Mouse (Mus musculus) kidney, adult 9 months (tissue): Measurements from ENCODE around the gene Olfr1386.
"Not testable (repeated sequence)": the region's sequence is repeated elsewhere in the genome, so short reads cannot be mapped to it uniquely, and the experiment has no call there.

ENCODE experiments used
- DNase-seq: peaks from one replicate; pipeline ENCODE4 v3.0.0; 2022

Olfr1386 gene

GRCm38 (mm10) chr11:49464746-49465145 is at the start of gene Olfr1386:
TSS of gene Olfr1386 (plus strand) at chr11:49465046.
- DNase-seq: not testable (repeated sequence)

- DNase-seq: no peak
Measured at GRCm38 (mm10) chr11:49422767-49423166, 42.1 kb upstream of the Olfr1386 start, which contains the start of gene Olfr1389. TSS of gene Olfr1389 (plus strand) at chr11:49423067.

- no peak for DNase-seq
Measured at GRCm38 (mm10) chr11:49425257-49425927, 39.5 kb upstream of the Olfr1386 start.

GRCm38 (mm10) chr11:49429641-49430040 is 35.2 kb upstream of the Olfr1386 start:
- DNase-seq: no peak

GRCm38 (mm10) chr11:49436411-49436810 is 28.4 kb upstream of the Olfr1386 start, which contains the start of gene Olfr1388:
TSS of gene Olfr1388 (plus strand) at chr11:49436624.
- DNase-seq: no peak

- DNase-seq: no peak
Measured at GRCm38 (mm10) chr11:49455043-49455442, 9.8 kb upstream of the Olfr1386 start, which contains the start of gene Olfr1387. TSS of gene Olfr1387 (plus strand) at chr11:49455343.

- DNase-seq: no peak
Measured at GRCm38 (mm10) chr11:49485973-49486372, 21.1 kb downstream of the Olfr1386 start.

GRCm38 (mm10) chr11:49488770-49489169 is 23.9 kb downstream of the Olfr1386 start, which contains the start of gene Olfr1385:
TSS of gene Olfr1385 (plus strand) at chr11:49489070.
- not testable (repeated sequence) for DNase-seq

GRCm38 (mm10) chr11:49518086-49518485 is 53.2 kb downstream of the Olfr1386 start:
- no peak for DNase-seq

GRCm38 (mm10) chr11:49519348-49519747 is 54.5 kb downstream of the Olfr1386 start, which contains the start of gene Olfr1383:
TSS of gene Olfr1383 (plus strand) at chr11:49519648.
- no peak for DNase-seq
